14 mouse cellular contexts compared by ENCODE assay signal in genomic region chr2:27583019-27583418, GRCm38 (mm10).
"Had no signal": no experiment of that assay in that cellular context is flagged by ENCODE, and none has a peak within 500 bp of the region (broad histone marks: within the 10 kb centered on the region; RNA-seq: fewer than 3 reads in every experiment).

No protein-coding gene starts in this region.

- DNase-seq: kidney, adult 11 months; kidney, adult 9 months; kidney, postnatal 10 days; kidney, postnatal 4 days; lung, adult 2 months; lung, postnatal 10 days; right cerebral cortex, postnatal 14 days; thymus, adult 2 months; thymus, postnatal 25 days had no signal

- H3K27me3 ChIP-seq: stomach, embryonic 15.5 days had no signal

- H3K9me3 ChIP-seq: limb, embryonic 10.5 days; stomach, embryonic 15.5 days had no signal

- H3K36me3 ChIP-seq: limb, embryonic 10.5 days; stomach, embryonic 15.5 days had no signal

- H3K4me2 ChIP-seq: stomach, embryonic 15.5 days had no signal

- H3K4me3 ChIP-seq: layer of hippocampus, adult 2 months; limb, embryonic 10.5 days; stomach, embryonic 15.5 days had no signal

- H3K9ac ChIP-seq: liver, embryonic 14.5 days; stomach, embryonic 15.5 days had no signal

- ATAC-seq: midbrain, embryonic 16.5 days had no signal

- H3K4me1 ChIP-seq: stomach, embryonic 15.5 days had no signal

- H3K27ac ChIP-seq: layer of hippocampus, adult 2 months; limb, embryonic 10.5 days; liver, embryonic 14.5 days; stomach, embryonic 15.5 days had no signal
